Mouse (Mus musculus) spleen, postnatal 4 days (tissue): ENCODE data around the gene Tmem246.
"Not testable (repeated sequence)": the region's sequence is repeated elsewhere in the genome, so short reads cannot be mapped to it uniquely, and the experiment has no call there.

Source experiments
- DNase-seq, 2 experiments: peaks; one replicate each; pipeline ENCODE4 v3.0.0; 2022; ENCODE audit warnings: low spot score in 2 of 2

Gene Tmem246

DNA sequence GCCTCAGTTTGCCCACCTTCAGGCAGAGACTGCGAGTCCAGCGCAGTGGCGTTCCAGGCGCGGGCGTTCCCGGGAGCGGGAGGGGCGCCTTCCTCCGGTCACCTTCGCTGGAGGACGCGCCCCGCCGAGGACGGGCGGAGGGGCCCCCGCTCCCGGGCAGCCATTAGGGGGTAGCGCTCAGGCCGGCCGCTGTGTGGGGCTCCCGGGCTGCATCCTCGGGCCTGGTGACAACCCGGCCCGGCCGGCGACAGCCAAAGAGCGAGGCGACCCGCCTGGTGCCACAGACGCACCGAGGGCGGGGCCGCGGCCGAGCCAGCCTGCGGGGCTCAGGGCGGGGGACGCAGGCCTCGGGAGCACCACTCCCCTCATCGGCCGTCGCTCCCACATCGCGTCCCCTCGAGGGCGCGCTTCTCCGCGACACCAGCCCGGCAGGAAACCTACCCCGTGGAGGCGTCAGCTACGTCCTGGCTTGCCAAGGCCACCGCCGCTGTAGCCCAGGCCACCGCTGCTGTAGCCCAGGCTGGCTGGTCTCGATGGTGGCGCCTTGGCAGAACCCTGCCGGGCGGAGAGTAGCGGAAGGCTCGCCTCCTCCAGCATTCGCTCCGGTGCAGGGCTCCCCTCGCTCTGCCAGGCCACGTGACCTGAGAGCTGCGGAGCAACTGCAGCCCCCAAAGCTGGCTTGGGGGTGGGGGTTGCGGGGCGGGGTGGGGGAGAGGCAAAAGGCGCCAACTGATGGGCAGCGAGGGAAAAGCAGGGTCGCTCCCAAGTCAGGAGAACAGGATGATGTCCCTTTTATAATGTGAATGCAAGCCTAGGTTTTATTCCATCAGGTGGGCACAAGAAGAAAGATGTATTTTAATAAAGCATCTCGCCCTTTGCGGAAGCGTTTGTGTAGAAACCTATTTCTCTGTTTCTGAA lies at the start of gene Tmem246:
Gene Tmem246 (minus strand): TSS at position 694 of the 918 bp plus-strand sequence.
- DNase-seq = peak; percentile 58 to 81

- no peak for DNase-seq
These were observed 42.2 kb upstream of the Tmem246 start for GRCm38 (mm10) chr4:49639913-49640312.

GRCm38 (mm10) chr4:49637821-49638220 lies 40.1 kb upstream of the Tmem246 start:
- DNase-seq = no peak

DNA sequence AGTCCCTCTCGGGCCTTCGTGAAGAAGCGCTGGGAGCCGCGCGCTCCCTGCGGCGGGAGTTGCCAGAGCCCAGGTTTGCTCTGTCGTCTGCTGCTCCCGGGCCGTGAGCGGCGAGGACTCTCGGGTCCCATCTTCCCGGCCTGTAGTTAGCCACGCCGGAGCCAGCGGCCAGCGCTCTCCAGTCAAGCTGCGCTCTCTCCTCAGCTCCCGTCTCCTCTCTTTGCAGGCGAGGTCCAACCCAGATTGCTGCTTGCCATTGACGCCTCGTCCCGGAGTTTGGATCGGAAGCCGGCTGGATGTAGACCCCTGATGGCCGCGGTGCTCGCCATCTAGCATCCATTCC lies 34.4 kb upstream of the Tmem246 start:
- no peak for DNase-seq

GRCm38 (mm10) chr4:49631319-49632138 lies 33.9 kb upstream of the Tmem246 start, which contains the start of gene Rnf20:
Rnf20 (plus strand) TSS chr4:49632006.
- peak; percentile 92 to 95 for DNase-seq

GRCm38 (mm10) chr4:49628941-49629340 lies 31.3 kb upstream of the Tmem246 start:
- DNase-seq = no peak

DNA sequence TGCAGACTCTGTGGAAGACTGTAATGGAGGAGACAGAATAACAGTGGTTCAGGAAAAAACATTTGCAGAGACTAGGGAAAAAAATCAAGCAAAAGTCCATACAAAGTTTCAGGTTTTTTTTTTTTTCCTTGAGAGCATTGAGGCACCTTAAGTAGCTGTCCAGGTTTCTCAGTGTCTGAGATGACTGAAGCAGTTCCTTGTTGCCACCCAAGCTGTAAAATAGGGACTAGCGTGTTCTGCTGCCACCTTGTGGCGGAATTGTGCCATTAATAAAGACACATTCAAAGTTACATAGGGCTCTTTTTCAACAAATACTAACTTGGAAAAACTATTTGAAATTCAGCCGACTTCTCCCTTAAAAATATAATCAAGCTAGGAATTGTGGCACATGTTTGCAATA lies 29.3 kb upstream of the Tmem246 start:
- peak; percentile 73 to 88 for DNase-seq

DNA sequence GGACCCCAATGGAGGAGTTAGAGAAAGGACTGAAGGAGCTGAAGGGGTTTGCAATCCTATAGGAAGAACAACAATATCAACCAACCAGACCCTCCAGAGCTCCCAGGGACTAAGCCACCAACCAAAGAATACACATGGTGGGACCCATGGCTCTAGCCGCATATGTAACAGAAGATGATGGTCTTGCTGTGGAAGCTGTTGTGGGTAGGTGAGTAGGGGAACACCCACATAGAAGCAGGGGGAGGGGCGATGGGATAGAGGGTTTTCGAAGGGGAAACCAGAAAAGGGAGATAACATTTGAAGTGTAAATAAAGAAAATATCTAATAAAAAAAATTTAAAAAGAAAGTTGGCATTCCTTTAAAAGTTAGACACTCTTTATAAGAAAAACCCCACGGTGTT lies 27.3 kb upstream of the Tmem246 start:
- DNase-seq = not testable (repeated sequence)

- DNase-seq = no peak
These were observed 26.2 kb upstream of the Tmem246 start for GRCm38 (mm10) chr4:49623916-49624315.

DNA sequence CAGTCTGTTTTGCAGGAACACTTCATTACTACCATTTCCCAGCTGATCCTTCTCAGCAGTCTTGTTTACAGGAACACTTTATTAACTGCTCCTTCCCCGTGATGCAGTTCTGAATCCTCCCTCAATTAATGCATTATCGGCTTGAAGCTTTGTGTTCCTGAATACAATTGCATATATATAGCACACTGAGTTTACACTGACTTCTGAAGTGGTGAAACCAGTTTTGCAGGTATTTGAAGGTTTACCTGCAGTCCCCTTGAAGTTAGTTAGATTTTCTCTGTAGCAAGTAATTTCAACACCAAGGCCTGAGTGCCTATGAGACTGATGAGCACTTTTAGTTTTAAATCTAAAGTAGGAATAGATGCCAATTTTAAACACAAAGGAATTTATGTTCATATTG lies 24.6 kb upstream of the Tmem246 start:
- DNase-seq = no peak

DNA sequence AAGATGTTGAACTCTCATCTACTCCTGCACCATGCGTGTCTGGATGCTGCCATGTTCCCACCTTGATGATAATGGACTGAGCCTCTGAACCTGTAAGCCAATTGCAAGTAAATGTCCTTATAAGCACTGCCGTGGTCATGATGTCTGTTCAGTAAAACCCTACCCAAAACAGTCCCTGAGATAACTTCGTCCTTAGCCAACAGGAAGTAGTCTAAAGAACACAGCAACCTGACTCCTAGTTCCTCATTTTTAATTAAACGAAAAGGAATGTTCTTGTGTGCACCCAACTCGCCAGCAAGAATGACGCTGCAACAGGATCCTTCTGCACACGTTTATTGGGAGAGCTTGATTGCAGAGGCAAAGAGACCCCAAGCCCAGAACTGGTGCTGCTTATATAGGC lies 22.2 kb upstream of the Tmem246 start:
- DNase-seq = not testable (repeated sequence)

- DNase-seq = no peak
These were observed 19.2 kb upstream of the Tmem246 start for GRCm38 (mm10) chr4:49616924-49617323.

DNA sequence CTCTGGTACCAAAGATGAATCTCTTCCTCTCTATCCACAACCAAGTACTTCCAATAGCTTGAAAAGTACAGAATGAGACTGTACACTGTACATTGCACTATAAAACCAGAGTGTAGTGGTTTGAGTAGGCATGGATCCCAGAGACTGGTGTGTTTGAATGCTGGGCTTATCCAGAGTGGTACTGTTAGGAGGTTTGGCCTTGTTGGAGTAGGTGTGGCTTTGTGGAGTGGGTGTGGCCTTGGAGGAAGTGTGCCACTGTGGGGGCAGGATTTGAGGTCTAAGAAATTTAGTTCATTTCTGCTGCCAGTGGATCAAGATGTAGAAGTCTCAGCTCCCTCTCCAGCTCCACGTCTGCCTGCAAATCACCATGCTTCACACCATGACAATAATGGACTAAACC lies 7.8 kb upstream of the Tmem246 start:
- no peak for DNase-seq

DNA sequence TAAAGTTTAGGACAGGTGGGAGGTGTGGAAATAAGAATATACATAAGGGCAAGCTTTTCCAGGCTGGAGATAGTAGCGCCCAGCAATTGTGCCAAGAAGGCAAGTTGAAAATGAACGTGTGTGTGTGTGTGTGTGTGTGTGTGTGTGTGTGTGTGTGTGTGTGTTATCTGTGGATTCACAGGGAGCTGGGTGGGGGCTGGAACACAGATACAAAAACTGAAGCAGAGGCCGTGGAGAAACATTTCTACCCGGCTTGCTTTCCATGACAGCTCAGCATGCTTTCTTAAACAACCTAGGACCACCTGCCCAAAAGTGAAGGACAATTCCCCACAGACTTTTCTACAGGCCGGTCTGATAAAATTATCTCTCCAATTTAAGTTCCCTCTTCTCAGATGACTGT lies 6.9 kb upstream of the Tmem246 start:
- DNase-seq = no peak

- DNase-seq = no peak
These were observed 6.4 kb upstream of the Tmem246 start for GRCm38 (mm10) chr4:49604016-49604546.

GRCm38 (mm10) chr4:49603161-49603560 lies 5.5 kb upstream of the Tmem246 start:
- no peak for DNase-seq

DNA sequence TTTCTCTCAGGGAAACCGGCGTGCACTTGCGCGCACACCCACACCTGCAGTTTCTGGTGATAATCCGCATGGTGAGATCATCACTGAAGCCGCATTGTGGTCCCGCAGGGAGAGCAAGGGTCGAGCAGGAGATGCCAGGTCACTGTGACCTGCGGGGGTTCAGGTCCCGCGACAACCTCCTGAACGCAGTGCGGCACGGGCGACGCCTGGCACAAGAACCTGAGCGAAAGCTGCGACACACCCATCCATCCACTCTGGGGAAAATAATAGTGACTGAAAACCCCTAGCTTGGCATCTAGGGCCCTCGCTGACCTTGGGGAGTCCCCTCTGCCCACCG lies 862 bp downstream of the Tmem246 start:
- DNase-seq = no peak

DNA sequence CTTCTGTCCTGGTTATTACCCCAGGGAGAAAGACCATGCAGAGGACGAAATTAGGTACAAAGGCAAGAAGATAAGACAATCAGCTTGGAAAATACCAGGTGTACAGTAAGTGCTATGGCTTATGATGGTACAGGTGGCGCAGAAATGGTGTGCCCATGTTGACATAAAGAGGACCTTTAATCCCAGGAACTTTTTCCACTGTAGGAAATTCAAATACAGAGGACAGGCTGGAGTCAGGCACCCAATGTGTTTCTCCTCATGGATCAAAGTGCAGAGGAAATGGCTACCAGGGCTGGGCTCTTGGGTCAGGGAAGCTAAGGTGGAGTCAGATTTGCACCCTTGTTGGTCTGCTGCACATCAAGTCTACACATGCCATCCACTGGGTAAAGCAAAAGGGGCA lies 7.5 kb downstream of the Tmem246 start:
- no peak for DNase-seq

- DNase-seq = no peak
These were observed 10.9 kb downstream of the Tmem246 start for GRCm38 (mm10) chr4:49586811-49587210.

DNA sequence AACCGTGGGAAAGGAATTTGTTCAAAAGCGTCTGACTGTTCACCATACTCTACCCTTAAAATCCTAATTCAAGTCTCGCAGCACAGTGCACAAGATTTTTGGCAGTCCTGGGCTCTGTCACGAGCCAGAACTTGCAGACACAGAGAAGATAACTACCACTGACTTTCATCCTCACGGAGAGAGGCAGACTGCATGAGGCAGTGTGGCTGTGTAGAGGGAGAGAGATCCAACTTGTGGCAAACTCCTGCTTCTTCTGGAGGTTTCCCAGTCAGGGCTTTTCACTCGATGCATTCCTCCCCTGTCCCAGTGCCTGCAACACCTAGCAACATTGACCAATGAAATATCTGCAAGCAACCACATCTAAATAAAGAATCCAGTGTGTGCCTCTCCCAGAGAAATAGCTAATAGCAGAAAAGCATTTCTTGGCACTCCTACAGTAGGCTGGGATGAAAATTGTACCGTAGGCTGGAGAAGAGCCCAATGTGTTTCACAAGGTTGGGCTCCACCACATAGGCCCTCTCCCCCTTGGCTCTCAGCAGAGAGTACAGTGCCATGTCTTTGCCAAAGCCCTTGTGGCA lies 12.1 kb downstream of the Tmem246 start:
- DNase-seq = no peak

DNA sequence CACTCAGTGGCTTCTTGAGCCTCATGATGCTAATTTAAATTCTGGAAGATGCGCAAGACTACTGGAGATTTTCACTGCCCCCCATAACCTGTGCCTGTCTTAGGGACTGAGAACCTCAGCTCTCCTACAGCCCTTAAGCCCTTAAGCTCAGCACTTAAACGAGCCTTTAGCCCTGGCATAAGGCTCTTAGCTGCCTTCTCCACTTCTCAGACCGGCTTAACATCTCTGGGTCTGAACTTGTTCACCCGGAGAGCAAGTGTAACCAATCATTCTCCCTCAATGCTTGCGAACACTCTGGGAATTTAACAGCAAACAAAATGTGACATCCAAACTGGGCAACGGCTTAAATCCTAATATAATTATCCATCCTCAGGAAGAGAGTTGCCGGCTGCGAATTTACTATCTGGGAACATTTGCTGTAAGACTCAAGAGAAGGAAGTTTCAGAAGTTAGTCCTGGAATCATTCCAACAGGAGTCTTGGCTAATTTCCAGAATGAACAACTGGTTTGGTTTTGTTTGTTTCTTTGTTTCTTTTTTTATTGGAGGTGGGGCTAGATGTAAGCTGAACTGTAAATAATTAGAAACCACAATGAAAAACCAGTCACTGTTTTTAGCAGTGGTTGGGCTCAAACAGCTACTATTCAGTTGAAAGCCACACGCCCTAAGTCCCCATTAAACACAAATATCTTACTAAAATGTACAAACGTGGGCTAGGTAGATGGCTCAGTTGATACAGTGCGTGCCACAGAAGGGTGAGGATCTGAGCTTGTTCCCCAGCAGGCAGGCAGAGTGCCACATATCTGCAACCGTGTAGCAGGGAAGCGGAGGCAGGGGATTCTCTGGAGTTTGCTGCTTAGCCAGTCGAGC lies 13.5 kb downstream of the Tmem246 start:
- DNase-seq = no peak
